Mouse (Mus musculus) activated CD4-positive, CD25-positive, alpha-beta regulatory T cell, adult 4 months (primary cell): ENCODE data around the gene Adrb1. TPM values are rescaled to one million over a fixed set of nuclear protein-coding genes. Genes with fewer than 3 reads are reported as not detected.
A peak's percentile ranks its signal among the peaks of the same experiment; 100 is the strongest.

Experiments used
- ATAC-seq: one replicate; pipeline ENCODE4 v1.8.0; 2017
- polyA plus RNA-seq, 2 experiments: library from polyadenylated mRNA; unstranded; fragments of 100-300 nt; shearing (Covaris generic); gene quantifications; one replicate each; pipeline ENCODE4 v1.2.1; 2017

Gene Adrb1
- polyA plus RNA-seq, 2 experiments from 2014 or later: not detected

DNA sequence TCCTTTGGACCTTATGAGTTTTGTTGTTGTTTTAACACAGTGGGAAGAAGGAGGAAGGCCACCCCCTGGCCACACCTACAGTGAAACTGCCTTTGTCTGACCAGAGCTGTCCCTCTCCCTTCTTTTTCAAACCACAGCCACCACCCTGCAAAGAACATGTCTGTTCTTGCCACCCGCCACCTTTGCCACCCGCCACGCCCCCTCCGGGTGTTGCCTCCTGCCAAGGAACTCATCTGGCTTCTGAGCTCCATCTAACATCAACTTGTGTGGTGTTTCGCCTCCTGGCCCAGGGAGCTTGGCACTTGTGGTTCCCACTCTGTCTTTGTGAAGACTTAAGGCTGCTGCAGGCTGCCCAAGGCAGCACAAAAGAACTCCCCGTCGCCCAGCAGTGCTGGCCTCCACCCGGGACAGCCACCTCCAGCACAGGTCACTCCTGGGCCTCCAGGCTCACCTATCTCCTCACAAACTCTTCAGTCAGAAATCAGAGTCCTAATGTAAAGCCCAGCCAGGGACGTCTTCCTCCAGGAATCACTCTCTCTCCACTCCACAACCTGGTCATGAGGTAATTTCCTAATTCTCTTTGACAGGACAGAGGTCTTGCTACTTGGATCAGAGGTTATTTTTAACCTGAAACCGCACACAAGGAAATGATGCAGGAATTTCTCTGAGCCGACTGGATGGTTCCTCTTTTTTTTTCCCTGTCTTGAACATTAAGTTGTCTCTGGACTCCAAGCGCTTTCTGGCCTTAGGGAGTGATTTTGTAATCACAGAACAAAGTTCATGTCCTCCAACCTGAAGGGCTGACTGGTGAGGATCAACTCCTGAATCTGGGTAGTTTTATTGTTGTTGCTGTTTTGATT, 18.5 kb upstream of the Adrb1 start:
- ATAC-seq: no peak

DNA sequence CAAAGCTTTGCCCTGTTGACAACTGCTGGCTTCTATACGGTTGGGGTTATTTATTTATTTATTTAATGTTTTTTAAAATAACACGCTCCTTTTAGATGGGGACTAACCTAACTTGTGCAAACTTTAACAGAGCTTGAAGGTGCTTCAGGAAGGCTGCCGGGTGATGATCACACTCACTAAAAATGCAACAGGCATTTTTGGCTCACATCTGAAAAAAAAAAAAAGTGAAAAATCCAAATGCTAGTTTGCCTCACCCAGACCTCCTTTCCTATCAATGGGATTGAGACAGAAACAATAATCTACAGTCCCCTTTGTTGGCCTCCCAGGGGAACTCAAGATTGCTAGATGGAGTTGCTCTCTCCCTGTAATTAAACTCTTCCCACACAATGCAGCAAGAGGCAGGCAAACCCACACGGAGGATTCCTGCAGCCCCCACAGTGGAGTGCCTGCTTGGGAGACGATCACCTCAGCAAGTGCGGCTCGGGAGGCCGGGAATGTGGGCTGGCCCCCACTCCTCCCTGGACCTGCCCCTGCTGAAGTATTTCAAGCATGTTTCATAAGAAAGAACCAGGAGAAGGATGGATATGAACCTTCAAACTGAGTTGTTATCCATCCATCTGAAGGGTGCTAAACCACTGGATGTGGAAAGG, 16.8 kb upstream of the Adrb1 start:
- ATAC-seq: no peak

DNA sequence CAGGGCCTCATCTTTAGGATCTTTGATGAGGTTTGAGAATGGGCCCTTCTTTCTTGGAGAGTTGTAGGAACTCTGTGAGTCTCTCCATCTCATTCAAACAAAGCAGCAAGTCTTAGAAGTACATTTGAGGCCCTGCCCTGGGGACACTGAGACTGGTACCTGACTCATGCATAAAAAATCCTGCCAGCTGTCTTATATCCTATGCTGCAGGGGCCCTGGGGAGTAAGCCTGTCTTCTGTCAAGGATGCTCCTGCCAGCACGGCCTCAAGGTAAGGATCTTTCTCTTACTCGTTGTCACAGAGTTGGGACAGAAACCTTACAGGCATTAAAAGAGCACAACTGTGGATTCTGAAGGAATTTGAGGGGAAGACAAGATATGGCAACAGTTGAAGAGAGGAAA, 13.2 kb upstream of the Adrb1 start:
- ATAC-seq: no peak

DNA sequence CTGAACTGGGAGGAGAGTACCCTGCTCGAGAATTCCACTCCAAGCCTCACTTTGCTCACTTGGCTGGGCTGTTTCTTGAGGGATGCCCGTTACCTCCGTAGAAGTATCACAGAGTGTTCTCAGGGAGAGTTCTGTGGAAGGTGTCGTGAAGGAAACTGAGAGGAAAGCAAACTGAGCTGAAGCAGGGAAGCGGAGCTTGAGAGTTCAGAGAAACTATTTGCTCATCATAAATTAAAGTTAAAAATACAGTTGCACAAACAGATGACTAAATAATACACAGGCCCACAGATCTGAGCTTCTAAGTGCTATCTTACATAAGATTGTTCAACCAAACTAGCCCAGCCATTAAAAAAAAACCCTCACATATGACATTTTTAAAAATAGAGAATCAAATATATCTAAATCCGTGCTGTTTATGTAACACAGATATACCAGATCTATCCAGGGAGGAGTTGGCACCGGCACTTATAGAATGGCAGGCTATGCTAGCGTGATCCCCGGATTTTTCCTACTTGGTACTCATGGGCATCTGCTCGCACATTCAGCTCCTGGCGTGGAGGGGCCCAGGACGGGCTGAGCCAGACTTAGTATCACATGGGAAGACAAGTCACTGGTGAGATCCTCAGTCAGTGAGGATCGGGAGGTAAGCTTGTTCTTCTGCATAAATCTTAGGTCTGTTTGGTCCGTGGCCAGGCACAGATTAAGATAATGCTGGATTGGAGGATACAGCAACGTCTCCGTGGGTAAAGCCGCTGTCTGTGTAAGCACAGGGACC, 11.7 kb upstream of the Adrb1 start:
- ATAC-seq: no peak

DNA sequence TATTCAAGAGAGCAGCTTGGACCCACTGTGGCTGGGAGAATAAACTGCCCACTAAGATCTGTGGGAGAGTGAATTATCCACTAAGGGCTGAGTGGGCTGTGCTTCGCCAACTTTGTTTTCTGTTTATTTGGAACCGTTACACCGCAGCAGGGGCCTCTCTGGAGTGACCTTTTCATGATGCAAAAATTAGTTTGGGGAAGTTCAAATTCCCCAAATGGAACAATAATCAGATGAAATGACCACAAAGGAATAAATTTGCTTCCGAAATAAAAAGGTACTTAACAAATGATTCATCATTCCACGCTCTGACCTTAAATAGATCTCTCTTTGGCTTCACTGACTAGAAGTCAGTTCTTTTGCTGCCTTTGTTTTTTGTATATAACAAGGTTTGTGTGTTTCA, 8.4 kb upstream of the Adrb1 start:
- no peak for ATAC-seq

DNA sequence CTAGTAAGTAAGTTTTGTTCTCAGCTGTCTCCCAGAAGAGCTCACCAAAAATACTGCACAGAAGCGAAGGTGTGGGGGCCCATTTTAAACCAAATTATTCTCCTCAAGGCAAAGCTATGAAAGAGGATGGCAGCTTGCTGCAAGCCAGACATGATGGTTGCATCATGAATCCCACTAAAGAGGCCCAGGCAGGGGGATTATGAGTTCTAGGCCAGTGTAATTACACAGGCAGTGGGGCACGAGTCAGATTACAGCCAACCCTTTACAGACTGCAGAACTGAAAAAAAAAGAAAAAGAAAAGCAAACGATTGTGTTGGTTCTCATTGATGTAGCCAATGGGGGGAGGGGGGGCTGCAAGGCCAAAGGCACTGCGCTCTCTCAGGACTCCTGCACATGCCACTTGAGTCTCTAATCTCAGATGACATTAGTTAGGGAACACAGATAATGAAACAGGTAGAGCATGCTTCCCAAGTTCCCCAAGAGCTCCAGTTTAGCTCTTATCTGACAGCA, 7.3 kb upstream of the Adrb1 start:
- ATAC-seq: no peak

DNA sequence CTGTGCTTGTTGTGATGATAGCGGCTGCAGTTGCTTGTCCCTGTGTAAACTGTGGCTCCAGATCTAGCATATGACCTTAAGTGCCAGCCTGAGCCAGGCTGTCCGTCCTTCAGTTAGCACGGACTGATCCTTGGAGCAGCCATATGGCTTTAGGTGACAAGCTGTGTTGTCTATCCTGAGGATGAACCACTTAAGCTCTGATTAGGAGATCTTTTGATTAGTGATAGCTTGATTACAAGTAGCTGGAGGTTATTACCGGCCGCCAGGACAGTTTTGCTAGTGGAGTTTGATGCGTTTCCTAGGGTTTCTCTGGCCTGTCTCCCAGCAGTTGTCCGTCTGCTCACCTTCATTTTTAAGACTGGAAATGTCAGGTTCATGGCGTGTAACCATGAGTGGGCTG, 4.0 kb upstream of the Adrb1 start:
- ATAC-seq: no peak

DNA sequence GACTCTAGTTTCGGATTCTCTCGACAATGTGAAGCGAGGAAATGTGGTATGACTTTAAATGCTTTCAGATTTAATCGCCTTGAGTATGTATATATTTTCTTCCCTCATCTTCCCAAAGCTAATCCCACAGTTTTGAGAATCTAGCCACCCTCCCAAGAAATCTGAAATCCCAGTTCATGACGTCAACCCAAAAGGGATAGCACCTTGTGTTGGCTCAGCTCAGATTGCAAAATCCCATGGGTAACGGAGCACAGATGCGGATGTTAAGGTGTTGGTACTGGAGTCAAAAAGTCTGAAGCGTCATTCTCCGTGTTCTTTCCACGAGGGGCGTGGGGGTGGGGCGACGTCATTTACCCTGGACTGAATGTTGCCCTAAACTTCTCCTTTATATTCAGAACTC, 1.1 kb upstream of the Adrb1 start:
- no peak for ATAC-seq

DNA sequence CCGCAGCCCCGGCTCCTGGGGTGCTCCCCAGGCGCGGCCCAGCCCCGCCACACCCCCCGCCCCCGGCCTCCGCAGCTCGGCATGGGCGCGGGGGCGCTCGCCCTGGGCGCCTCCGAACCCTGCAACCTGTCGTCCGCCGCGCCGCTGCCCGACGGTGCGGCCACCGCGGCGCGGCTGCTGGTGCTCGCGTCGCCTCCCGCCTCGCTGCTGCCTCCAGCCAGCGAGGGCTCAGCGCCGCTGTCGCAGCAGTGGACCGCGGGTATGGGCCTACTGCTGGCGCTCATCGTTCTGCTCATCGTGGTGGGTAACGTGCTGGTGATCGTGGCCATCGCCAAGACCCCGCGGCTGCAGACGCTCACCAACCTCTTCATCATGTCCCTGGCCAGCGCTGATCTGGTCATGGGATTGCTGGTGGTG, 300 bp downstream of the Adrb1 start:
- ATAC-seq: no peak

DNA sequence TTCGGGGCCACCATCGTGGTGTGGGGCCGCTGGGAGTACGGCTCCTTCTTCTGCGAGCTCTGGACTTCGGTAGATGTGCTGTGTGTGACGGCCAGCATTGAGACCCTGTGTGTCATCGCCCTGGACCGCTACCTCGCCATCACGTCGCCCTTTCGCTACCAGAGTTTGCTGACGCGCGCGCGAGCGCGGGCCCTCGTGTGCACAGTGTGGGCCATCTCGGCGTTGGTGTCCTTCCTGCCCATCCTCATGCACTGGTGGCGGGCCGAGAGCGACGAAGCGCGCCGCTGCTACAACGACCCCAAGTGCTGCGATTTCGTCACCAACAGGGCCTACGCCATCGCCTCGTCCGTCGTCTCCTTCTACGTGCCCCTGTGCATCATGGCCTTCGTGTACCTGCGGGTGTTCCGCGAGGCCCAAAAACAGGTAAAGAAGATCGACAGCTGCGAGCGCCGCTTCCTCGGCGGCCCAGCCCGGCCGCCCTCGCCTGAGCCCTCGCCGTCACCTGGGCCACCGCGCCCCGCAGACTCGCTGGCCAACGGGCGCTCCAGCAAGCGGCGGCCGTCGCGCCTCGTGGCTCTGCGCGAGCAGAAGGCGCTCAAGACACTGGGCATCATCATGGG, 822 bp downstream of the Adrb1 start:
- ATAC-seq: peak; percentile 6

DNA sequence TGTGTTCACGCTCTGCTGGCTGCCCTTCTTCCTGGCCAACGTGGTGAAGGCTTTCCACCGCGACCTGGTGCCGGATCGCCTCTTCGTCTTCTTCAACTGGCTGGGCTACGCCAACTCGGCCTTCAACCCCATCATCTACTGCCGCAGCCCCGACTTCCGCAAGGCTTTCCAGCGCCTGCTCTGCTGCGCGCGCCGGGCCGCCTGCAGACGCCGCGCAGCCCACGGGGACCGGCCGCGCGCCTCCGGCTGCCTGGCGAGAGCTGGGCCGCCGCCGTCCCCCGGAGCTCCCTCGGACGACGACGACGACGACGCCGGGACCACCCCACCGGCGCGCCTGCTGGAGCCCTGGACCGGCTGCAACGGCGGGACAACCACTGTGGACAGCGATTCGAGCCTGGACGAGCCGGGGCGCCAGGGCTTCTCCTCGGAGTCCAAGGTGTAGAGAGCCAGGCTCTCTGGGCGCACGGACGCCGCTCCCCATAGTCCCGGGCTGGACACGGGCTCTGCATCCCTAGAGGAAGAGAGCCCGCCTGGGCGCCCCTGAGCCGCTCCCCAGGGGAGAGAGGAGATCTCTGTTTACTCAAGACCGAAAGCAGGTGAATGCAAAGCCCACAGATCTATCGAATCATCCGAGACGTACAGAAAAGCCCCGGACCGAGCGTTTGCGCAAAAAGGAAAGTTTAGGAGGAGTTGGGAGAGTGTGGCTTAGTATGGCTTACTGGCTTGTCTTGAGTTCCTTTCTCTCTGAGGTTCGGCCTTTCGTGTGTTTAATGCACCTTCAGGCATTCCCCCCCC, 1.5 kb downstream of the Adrb1 start:
- ATAC-seq: peak; percentile 43

DNA sequence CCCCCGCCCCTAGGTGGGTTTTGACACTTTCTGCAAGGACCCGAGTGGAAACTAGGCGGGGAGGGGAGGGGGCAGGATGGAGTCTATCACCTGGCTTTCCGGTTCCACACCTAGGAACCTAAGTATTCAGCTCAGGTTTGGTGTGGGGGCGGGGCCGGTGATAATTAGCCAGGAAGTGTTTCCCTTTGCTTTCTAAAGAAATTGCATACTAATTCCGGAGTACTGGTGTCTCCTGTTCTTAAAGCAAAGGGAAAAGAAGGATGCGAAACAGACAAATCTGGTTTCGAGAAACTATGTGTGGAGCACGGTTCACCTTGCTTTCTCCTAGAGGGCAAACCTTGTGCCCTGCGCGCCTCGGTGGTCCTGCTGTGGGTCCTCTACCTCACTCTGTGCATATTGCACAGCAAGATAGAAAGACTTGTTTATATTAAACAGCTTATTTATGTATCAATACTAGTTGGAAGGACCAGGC, 2.2 kb downstream of the Adrb1 start:
- ATAC-seq: no peak

DNA sequence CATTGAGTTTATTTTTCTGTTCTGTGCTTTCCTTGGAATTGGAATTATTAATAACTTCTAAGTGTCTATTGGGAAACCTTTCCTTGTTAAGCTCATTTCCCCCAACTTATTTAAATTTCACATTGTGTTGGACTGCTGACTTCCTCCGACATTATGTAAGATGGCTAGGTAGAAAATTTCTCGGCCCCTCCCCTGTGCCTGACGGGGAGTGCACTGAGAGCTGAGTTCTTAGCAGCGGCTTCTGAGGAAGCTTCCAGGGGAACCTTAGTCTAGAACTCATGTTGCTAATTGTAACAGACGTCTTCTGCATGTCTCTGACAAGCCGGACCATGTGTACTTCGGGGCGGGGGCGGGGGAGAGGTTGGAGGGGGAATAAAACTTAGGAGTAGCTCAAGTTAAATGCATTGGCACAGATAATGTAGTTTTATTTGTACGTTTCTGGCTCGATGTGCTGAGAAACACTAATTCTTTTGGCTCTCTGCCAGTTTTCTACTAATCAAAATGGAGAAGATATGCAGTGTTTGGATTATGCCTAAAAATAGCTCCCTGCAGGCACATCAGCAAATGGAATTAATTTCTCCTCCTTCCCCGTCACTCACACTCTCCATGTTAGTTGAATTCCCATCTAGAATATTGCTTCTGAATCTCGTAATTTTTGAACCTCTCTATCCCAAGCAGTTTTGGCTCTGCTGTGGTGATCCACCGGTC, 5.3 kb downstream of the Adrb1 start:
- ATAC-seq: no peak

DNA sequence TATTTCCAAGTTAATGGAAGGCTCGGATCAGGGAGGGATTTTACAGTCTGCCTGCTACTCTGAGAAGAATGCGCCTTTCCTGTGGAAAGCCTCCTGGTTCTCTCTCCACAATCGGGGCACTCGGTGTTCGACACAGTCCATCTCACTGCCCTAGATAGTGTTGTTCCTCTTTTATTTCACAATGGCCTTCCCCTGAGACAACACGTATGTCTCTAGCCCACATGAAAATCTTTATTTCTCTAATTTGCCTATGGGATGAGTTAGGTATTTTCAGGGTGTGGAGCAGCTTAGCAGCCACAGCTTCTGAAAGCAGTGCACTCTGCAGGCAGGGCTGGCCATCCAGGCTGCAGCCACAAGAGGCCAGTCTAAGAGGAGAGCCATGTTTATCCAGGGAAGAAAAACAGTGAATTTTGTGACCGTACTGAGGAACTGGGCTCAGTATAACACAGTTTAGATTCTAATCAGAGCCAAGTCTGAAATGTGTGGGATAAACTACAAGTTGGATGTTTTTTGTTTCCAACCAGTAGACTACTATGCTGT, 12.1 kb downstream of the Adrb1 start:
- no peak for ATAC-seq

DNA sequence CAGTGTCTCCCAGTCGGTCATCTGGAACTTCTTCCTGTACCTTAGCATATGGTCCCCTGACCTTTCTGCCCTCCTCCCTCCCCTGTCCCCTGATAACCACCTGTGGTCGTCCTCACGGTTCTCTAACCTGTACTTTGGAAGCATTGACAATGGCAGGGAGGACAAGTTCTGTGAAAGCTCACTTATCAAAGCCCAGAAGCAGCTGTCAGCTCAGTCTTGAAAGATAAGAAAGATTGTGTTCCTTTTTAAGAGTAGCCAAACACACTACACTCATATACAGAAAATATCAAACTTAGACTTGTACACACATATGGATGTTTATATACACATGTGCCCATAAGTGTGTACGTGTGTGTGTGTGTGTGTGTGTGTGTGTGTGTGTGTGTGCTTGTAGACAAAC, 13.7 kb downstream of the Adrb1 start:
- no peak for ATAC-seq

DNA sequence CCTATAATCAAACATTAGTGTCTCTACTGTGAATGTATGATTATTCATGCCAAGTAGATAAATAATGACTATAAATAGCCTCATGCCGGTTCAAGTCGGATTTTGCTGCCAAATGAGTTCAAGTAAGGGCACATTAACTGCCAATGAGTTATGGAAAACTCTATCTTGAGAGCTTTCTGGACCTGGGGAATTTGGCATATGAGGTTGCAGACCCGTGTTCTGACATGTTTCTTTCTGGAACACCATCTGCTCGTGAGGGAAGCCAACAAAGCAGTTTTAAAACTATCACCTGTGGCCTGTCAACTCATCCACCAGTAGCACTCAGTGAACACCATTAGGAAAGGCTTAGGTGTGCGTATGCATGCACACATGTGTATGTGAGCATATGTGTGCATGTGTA, 14.3 kb downstream of the Adrb1 start:
- ATAC-seq: no peak

DNA sequence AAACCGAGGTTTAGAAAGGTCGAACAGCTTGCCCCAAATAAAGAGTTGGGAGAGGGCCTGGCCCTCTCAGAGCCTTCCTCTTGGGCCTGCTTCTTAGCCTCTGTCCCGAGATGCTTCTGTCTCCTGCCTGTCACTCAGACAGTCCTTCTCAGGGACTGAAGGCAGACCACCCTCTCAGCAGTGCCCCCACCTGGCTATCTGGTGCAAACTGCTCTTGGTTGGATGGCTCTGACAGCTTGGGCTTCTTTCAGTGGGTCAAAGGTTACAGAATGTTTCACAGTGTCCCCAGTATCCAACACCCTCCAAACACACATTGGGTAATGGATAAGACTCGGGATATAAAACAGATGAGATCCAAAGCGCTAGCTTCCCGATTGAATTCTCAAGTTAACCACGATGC, 23.1 kb downstream of the Adrb1 start:
- no peak for ATAC-seq

DNA sequence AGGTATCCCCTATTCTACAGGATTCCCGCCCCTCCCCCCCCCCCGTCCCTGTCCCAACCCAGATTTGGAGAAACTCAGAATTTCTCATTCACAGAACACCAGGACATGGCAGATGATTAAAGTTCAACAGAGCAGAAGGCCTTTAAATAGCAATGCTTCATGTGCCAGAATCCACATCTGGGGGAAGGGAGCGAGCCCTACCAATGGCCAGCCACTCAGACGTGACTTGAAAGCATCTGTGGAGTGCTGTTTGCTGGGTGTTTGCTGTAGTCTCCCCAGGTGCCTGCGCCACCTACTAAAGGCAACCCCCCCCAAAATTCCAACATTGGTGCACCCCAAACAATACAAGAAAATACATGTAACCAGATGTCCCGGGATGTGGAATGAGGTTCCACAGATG, 23.5 kb downstream of the Adrb1 start:
- ATAC-seq: no peak

DNA sequence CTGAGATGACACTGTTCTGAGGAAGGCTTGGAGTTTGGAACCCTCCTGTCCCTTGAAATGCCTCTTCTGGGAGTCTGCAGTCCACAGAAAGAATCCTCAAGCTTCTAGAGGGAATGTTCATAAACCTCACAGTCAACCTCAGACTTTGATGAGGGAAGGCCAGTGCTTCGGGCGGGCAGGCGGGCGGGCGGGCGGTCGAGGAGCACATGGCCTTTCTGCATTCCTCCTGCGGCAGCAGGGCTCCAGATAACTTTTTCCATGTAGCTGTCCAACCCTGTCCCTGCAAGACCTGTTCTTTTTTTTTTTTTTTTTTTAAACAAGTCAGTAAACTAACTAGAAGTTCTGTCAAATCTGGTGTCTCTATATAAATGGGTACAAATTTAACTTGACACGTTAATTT, 24.6 kb downstream of the Adrb1 start:
- no peak for ATAC-seq

DNA sequence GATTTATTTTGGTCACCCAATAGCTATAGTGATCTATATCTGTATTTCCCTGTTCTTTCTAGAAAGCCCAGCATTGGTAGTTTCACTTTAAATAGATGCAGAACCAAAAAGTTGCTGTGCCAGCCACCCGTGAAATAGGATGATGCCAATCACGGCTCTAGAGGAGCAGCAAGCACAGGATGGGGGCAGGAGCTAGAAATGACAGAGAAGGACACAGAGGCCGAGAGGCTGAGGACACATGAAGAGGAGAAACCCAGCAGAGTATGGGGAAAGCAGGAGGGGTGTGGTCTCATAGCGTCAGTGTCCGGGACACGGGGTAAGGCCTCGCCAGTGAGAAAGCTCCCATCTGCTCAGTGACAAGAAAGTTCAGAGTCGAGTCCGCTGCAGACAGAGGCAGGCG, 25.9 kb downstream of the Adrb1 start:
- ATAC-seq: no peak

DNA sequence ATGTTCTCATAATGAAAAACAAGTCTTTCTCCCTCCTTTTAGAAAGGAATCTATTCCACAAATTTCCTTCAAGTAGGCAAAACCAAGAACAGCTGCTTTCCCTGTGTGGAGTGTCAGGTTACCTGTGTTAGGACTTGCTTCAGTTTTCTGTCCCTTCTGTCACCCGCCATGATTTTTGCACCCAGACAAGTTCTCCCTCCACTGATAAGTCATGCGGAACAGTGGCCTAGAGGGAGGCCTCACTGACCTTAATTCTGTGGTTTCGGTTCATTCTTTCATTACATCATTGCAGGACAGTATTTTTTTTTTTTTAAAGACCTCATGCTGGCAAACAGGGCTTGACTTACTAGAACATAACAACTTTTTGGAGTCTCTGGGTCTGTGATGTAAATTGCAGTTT, 27.3 kb downstream of the Adrb1 start:
- ATAC-seq: no peak
